Mouse (Mus musculus) lung, postnatal 0 days (tissue): ENCODE measurements around the gene Htatip2. TPM values are rescaled to one million over a fixed set of nuclear protein-coding genes. Genes with fewer than 3 reads are reported as not detected.

ENCODE experiments used
- ATAC-seq: fragments of 200-750 bp; cut with Nextera tagmentation; 2 replicates; pipeline ENCODE4 v1.8.0; 2017; ENCODE audit warnings: moderate library complexity
- DNase-seq: peaks from one replicate; pipeline ENCODE4 v3.0.0-alpha.2; 2016; ENCODE audit warnings: low spot score
- H3K27ac ChIP-seq: fragments of 300-500 bp; sonication (generic); 2 replicates; pipeline ENCODE4 v1.5.1; 2014; ENCODE audit warnings: antibody characterized with exemption, mild to moderate bottlenecking, low read length, mixed read lengths
- H3K27me3 ChIP-seq: fragments of 300-500 bp; sonication (generic); replicated peaks from 2 replicates; pipeline ENCODE4 v1.6.1; 2014; ENCODE audit warnings: low read length, mixed read lengths; ENCODE audit not compliant: insufficient read depth
- H3K36me3 ChIP-seq: fragments of 300-500 bp; sonication (generic); 2 replicates; pipeline ENCODE4 v1.6.1; 2014; ENCODE audit warnings: low read length, mixed read lengths; ENCODE audit not compliant: insufficient read depth
- H3K4me1 ChIP-seq: fragments of 300-500 bp; sonication (generic); 2 replicates; pipeline ENCODE4 v1.6.1; 2014; ENCODE audit warnings: antibody characterized with exemption, low read depth, low read length, mixed read lengths; ENCODE audit not compliant: insufficient read depth
- H3K4me2 ChIP-seq: fragments of 300-500 bp; sonication (generic); replicated peaks from 2 replicates; pipeline ENCODE4 v1.6.1; 2014; ENCODE audit warnings: low read depth, mild to moderate bottlenecking, low read length, moderate library complexity, mixed read lengths
- H3K4me3 ChIP-seq: fragments of 300-500 bp; sonication (generic); 2 replicates; pipeline ENCODE4 v1.5.1; 2014; ENCODE audit warnings: low read depth, low read length
- H3K9ac ChIP-seq: fragments of 300-500 bp; sonication (generic); replicated peaks from 2 replicates; pipeline ENCODE4 v1.6.1; 2014; ENCODE audit warnings: low read depth, mild to moderate bottlenecking
- H3K9me3 ChIP-seq: fragments of 300-500 bp; sonication (generic); 2 replicates; pipeline ENCODE4 v1.6.1; 2016; ENCODE audit warnings: low read length, mixed read lengths
- CTCF ChIP-seq: IDR thresholded peaks from 2 replicates; pipeline ENCODE4 v1.5.1; 2016; ENCODE audit warnings: antibody characterized with exemption, mild to moderate bottlenecking
- EP300 ChIP-seq: IDR thresholded peaks from 2 replicates; pipeline ENCODE4 v1.6.1; 2016; ENCODE audit warnings: antibody characterized with exemption, mild to moderate bottlenecking, control low read depth
- WGBS: fragments of 180-500 bp; shearing (Covaris S2); extraction: QIAGEN DNeasy Blood & Tissue Kit; methylation state at CpG from one replicate; pipeline ENCODE4 v1.1.7; 2014; 5-methylcytosine and 5-hydroxymethylcytosine counted together
- polyA plus RNA-seq: library from polyadenylated mRNA; unstranded; fragments of >200 nt; fragmentation: Nextera tagmentation; extraction: Ambion mirVana; gene quantifications from 2 replicates; pipeline ENCODE4 v1.2.1, GENCODE M21; 2015

Gene Htatip2
- 14.9 and 17.7 TPM in 2 replicates for polyA plus RNA-seq

DNA sequence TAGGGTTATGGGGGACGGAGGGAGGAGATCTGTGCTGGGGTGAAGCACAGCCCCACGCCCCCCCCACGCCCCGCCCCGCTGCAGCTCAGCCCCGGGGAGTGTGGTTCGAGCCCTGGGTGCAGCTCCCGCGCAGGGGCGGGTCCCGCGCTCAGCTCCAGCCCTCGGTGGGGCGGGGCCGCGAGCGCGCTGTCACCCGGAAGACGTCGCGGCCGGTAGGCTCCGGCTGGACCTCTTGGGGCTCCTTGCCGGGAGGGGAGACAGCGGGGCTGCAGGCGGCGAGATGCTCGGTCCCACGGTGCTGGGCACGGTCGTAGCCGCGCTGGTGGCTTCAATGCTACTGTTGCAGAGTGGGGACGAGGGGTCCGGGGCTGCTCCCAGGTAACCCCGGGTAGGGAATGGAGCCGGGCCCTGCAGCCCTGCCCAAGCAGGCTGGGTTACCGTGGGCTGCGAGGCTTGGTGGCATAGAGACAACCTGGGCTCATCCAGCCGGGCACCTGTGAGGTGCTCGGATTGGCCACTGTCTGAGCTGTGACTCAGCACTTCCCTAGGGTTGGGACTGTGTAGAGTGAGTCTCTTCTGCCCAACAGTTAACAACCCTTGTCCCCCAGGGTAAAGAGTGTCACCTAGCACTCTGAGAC is at the start of gene Htatip2:
TSS of gene Htatip2 (plus strand) at position 182 of the 638 bp plus-strand sequence.
- Histone ChIP-seq H3K4me1 (peaks cover 3% of the 10 kb centered on the region; the same call in 1 of the 2 replicates), H3K4me3 (peak within 1 kb of the TSS; percentile 48), H3K9ac (peak within 1 kb of the TSS; percentile 17), H3K36me3 (no peaks in the 10 kb centered on the region), H3K27ac (no peak within 1 kb of the TSS), H3K4me2 (peak within 1 kb of the TSS; percentile 66), H3K9me3 (no peaks in the 10 kb centered on the region), H3K27me3 (no peaks in the 10 kb centered on the region)
- ATAC-seq (peak; percentile 79), DNase-seq (peak; percentile 56)
- 3% methylated on average over 24 of the region's 42 CpGs for WGBS
- TF ChIP-seq EP300 (no peak), CTCF (no peak)

DNA sequence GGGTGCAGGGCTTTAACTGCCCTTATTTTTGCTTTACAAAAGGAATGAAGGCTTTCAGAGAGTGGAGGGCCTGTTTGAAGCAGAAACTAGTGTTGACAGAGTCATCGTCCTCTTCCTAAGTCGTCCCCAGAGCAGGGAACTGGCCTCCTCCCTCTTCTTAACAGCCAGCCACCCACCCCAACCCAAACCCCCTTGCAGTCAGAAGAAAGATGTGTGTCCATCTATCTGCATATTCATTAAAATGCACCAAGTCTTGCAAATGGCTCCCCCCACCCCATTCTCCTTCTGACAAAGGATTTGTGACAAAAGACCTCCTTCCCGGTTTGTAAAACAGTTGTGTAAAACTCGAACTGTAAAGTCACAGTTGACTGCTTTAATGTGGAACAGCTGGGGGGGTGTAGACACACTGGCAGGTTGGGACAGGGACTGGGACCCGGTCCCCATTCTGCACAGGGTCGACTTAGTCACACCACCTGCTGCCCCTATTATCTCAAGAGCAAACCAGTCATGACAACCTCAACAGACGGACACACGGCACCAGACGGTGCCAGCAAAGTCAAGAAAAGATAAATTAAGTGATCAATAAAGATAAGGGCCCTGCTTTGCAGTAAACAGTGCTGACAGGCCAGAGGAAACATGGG is 49.4 kb upstream of the Htatip2 start:
- DNase-seq (no peak), ATAC-seq (no peak)
- H3K4me2 ChIP-seq, result no peak overlapping the region
- H3K4me1 ChIP-seq, result no peaks in the 10 kb centered on the region
- 29% methylated on average over 9 of the region's 9 CpGs for WGBS
- H3K9me3 ChIP-seq, result no peaks in the 10 kb centered on the region
- H3K9ac ChIP-seq, result no peak overlapping the region
- TF ChIP-seq EP300, result no peak
- TF ChIP-seq CTCF, result no peak
- H3K36me3 ChIP-seq, result no peaks in the 10 kb centered on the region
- no peak overlapping the region for H3K4me3 ChIP-seq
- H3K27me3 ChIP-seq, result no peaks in the 10 kb centered on the region
- H3K27ac ChIP-seq, result no peak overlapping the region

DNA sequence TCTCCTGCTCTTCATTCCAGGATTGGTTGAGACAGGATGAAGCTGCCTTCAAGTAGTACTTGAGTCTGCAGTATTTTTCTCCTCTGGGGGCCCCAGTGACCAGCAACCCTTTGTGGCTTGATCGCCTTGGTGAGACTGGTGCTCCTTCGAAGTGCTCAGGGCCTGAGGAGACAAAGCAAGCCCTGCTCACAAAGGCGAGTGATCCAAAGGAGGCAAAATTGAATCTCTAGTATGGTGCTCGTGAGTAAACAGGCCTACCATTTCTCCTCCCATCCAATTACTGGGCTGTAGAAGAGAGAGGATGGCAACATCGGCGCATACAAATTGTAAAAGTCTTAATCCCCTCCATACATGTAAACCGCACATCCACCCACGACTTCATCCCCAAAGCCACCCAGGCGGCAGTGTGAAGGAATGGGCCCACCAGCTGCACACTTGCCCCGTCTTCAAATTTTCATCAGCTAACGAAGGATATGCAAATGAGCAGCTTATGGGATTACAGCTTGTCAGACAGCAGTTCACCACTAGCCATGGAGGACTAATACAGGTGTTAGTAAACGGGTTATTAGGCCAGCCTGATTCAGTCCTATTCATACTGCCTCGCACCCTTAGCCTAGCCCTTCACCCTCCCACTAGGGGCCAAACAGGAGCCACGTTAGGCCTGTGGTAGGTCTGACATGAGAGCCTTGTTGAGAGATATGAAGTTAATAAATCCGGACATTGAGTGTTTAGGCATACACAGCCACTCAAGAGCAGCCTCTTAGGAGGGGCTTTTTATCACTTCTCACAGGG is 40.8 kb upstream of the Htatip2 start:
- Histone ChIP-seq H3K4me1 (no peaks in the 10 kb centered on the region), H3K4me3 (no peak overlapping the region), H3K4me2 (no peak overlapping the region), H3K36me3 (no peaks in the 10 kb centered on the region), H3K9ac (no peak overlapping the region), H3K9me3 (no peaks in the 10 kb centered on the region), H3K27me3 (no peaks in the 10 kb centered on the region), H3K27ac (no peak overlapping the region)
- TF ChIP-seq CTCF, result no peak
- TF ChIP-seq EP300, result no peak
- ATAC-seq (no peak), DNase-seq (no peak)
- 64% methylated on average over 15 of the region's 15 CpGs for WGBS

DNA sequence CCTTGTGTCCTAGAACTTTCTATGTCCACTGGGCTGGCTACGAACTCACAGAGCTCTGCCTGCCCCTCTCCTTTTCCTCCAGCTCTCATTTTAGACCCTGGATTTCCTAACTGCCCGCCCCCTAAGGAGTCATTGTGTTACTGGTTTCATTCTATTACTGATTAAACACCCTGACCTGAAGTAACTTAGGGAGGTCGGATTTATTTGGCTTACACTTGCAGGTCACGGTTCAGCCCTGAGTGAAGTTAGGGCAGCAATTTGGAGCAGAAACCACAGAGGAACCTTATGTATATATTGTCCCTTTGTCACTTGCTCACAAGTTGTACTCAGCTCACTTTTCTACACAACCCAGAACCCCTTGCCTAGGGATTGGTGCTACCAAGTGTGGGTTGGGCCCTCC is 24.6 kb upstream of the Htatip2 start:
- Histone ChIP-seq H3K4me1 (no peaks in the 10 kb centered on the region), H3K27me3 (no peaks in the 10 kb centered on the region), H3K9ac (no peak overlapping the region), H3K4me2 (no peak overlapping the region), H3K36me3 (no peaks in the 10 kb centered on the region), H3K27ac (no peak overlapping the region), H3K9me3 (no peaks in the 10 kb centered on the region), H3K4me3 (no peak overlapping the region)
- TF ChIP-seq CTCF, result no peak
- TF ChIP-seq EP300, result no peak
- no peak for ATAC-seq
- 45% methylated on average over 4 of the region's 4 CpGs for WGBS
- DNase-seq, result no peak

DNA sequence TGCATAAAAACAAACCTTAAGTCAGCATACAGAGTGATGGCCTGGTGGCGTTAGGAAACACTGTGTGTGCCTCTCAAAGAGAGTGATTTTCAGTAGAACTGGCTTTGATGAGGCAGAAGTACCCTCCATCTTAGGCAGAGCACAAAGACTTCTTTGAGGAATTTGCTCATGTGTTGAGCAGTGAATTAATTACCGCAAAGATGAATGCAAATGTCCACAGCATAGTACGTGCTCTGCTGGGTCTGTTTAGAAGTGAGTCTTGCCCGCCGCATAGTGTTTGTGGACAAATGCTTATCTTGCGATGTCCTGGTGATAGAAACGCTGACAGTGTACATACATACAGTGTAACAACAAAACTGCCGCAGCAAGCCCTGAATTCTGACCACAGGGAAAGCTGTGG is 19.5 kb upstream of the Htatip2 start:
- Histone ChIP-seq H3K4me1 (no peaks in the 10 kb centered on the region), H3K27me3 (no peaks in the 10 kb centered on the region), H3K9ac (no peak overlapping the region), H3K9me3 (no peaks in the 10 kb centered on the region), H3K4me3 (no peak overlapping the region), H3K4me2 (no peak overlapping the region), H3K27ac (no peak overlapping the region), H3K36me3 (no peaks in the 10 kb centered on the region)
- WGBS, result 51% methylated on average over 8 of the region's 8 CpGs
- no peak for TF ChIP-seq CTCF
- ATAC-seq, result no peak
- DNase-seq, result no peak

DNA sequence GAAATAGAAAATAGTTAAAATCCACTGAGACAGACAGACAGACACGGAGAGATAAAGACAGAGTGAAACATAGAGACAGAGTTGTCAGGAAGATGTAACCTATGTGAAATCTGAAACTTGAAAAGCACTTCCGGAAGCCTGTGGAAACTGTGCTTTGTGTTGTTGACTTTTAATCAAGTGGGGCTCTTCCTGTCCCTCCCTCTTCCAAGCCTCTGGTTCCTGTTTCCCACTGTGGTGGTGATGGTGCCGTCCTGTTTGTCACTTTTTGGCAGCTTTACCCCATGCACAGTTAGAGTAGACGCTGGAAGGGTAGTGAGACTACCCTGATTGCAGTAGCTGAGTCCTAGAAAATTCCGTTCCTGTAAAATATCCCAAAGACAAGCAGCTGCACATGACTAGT is 17.4 kb upstream of the Htatip2 start:
- Histone ChIP-seq H3K36me3 (no peaks in the 10 kb centered on the region), H3K9me3 (no peaks in the 10 kb centered on the region), H3K27ac (no peak overlapping the region), H3K9ac (no peak overlapping the region), H3K4me2 (no peak overlapping the region), H3K4me1 (no peaks in the 10 kb centered on the region), H3K27me3 (no peaks in the 10 kb centered on the region), H3K4me3 (no peak overlapping the region)
- 13% methylated on average over 5 of the region's 5 CpGs for WGBS
- no peak for TF ChIP-seq EP300
- no peak for TF ChIP-seq CTCF
- peak; percentile 64 for ATAC-seq
- peak; percentile 43 for DNase-seq
